Mouse (Mus musculus) forebrain, embryonic 16.5 days (tissue): ENCODE measurements around the gene Fcgr2b. TPM values are rescaled to one million over a fixed set of nuclear protein-coding genes. Genes with fewer than 3 reads are reported as not detected.

ENCODE experiments used
- ATAC-seq: fragments of 200-750 bp; cut with Nextera tagmentation; 2 replicates; pipeline ENCODE4 v1.8.0; 2017; ENCODE audit warnings: mild to moderate bottlenecking, moderate library complexity
- H3K27ac ChIP-seq: fragments of 300-500 bp; sonication (generic); 2 replicates; pipeline ENCODE4 v1.5.1; 2014; ENCODE audit warnings: low read length, control low read depth
- H3K27me3 ChIP-seq: fragments of 300-500 bp; sonication (generic); replicated peaks from 2 replicates; pipeline ENCODE4 v1.6.1; 2014; ENCODE audit warnings: low read length; ENCODE audit not compliant: control insufficient read depth, insufficient read depth
- H3K36me3 ChIP-seq: fragments of 300-500 bp; sonication (generic); 2 replicates; pipeline ENCODE4 v1.6.1; 2014; ENCODE audit not compliant: control insufficient read depth, insufficient read depth
- H3K4me1 ChIP-seq: fragments of 300-500 bp; sonication (generic); replicated peaks from 2 replicates; pipeline ENCODE4 v1.6.1; 2014; ENCODE audit warnings: low read length; ENCODE audit not compliant: control insufficient read depth, insufficient read depth
- H3K4me2 ChIP-seq: fragments of 300-500 bp; sonication (generic); 2 replicates; pipeline ENCODE4 v1.6.1; 2014; ENCODE audit warnings: mild to moderate bottlenecking, low read length, control low read depth
- H3K4me3 ChIP-seq: fragments of 300-500 bp; sonication (generic); replicated peaks from 2 replicates; pipeline ENCODE4 v1.5.1; 2014; ENCODE audit warnings: mild to moderate bottlenecking, low read length, control low read depth
- H3K9ac ChIP-seq: fragments of 300-500 bp; sonication (generic); replicated peaks from 2 replicates; pipeline ENCODE4 v1.6.1; 2014; ENCODE audit warnings: low read depth, low read length, control low read depth
- H3K9me3 ChIP-seq: fragments of 300-500 bp; sonication (generic); 2 replicates; pipeline ENCODE4 v1.6.1; 2016; ENCODE audit warnings: low read length; ENCODE audit not compliant: control insufficient read depth
- WGBS: fragments of 180-500 bp; shearing (Covaris S2); extraction: QIAGEN DNeasy Blood & Tissue Kit; methylation state at CpG from one replicate; pipeline ENCODE4 v1.1.7; 2014; 5-methylcytosine and 5-hydroxymethylcytosine counted together
- polyA plus RNA-seq: library from polyadenylated mRNA; unstranded; fragments of >200 nt; fragmentation: Nextera tagmentation; extraction: Ambion mirVana; gene quantifications from 2 replicates; pipeline ENCODE4 v1.2.1, GENCODE M21; 2015

The Fcgr2b gene
- polyA plus RNA-seq: 0.63 and 1.7 TPM in 2 replicates

DNA sequence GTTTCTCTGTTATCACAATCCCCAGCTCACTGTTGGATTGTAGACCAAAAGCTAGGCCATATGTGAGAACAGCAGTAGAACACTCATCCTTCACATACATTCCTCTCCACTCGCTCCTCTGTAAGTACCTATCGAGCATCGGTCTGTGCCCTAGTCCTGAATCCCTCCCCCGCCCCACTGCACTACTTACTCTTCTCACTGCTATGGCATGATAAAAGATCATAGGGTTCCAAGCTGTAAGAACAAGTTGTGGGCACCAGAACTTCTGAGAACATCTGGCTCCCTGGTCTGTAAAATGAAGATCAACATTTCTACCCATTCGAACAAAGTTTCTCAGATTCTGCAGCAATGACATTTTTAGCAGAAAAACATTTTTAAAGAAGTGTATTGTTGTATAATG is at the start of gene Fcgr2b:
Gene Fcgr2b (minus strand): TSS at position 101 of the 400 bp plus-strand sequence.
- H3K4me1 ChIP-seq: no peaks in the 10 kb centered on the region
- no peak within 1 kb of the TSS for H3K9ac ChIP-seq
- 95% methylated on average over 5 of the region's 5 CpGs for WGBS
- H3K27me3 ChIP-seq: no peaks in the 10 kb centered on the region
- no peak within 1 kb of the TSS for H3K4me2 ChIP-seq
- no peak within 1 kb of the TSS for H3K27ac ChIP-seq
- H3K4me3 ChIP-seq: no peak within 1 kb of the TSS
- no peak for ATAC-seq
- no peaks in the 10 kb centered on the region for H3K9me3 ChIP-seq
- no peaks in the 10 kb centered on the region for H3K36me3 ChIP-seq

DNA sequence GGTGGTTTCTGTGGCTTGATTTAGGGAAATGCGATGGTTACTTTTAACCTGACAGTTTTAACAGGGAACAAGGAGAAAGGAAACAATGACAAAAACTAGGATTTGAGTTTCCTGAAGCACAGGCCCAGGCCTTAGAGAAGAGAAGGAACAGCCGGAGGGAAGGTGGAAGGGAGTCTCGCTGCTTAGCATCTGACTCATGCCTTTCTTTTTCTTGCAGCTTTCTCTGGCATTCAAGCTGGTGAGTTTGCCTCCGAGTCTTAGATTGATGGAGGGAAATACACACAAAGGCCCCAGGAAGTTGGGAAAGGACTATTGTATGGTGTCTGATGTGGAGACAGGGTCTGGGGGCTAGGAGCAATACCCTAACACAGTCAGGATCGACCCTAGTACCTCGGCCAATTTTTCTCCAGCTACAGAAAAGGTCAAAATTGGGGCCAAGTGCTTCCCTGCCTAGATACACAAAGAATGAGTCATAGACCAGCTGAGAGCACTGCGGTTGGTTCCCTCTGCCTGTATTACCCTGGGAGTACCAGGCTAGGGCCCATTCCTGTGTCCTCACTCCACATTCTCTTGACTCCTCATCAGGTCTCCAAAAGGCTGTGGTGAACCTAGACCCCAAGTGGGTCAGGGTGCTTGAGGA is 43.1 kb upstream of the Fcgr2b start:
- no peaks in the 10 kb centered on the region for H3K36me3 ChIP-seq
- no peak overlapping the region for H3K4me2 ChIP-seq
- no peak overlapping the region for H3K9ac ChIP-seq
- no peaks in the 10 kb centered on the region for H3K27me3 ChIP-seq
- no peaks in the 10 kb centered on the region for H3K4me1 ChIP-seq
- no peak overlapping the region for H3K4me3 ChIP-seq
- H3K9me3 ChIP-seq: no peaks in the 10 kb centered on the region
- ATAC-seq: no peak
- no peak overlapping the region for H3K27ac ChIP-seq
- 84% methylated on average over 7 of the region's 7 CpGs for WGBS

- ATAC-seq: no peak
- 87% methylated on average over 2 of the region's 2 CpGs for WGBS
These were observed 42.4 kb upstream of the Fcgr2b start, which contains the start of gene Fcgr4 for GRCm38 (mm10) chr1:171018737-171019136. Fcgr4 (plus strand) TSS chr1:171018920.

GRCm38 (mm10) chr1:171017468-171018158 is 41.3 kb upstream of the Fcgr2b start:
- Histone ChIP-seq H3K4me3 (no peak overlapping the region), H3K9ac (no peak overlapping the region), H3K4me1 (no peaks in the 10 kb centered on the region), H3K9me3 (no peaks in the 10 kb centered on the region), H3K27ac (no peak overlapping the region), H3K4me2 (no peak overlapping the region), H3K36me3 (no peaks in the 10 kb centered on the region), H3K27me3 (no peaks in the 10 kb centered on the region)
- WGBS: 63% methylated on average over 6 of the region's 6 CpGs
- ATAC-seq: no peak

More at GRCm38 (mm10) chr1:171018737-171019136, 42.4 kb upstream of the Fcgr2b start, which contains the start of gene Fcgr4:
- no peak within 1 kb of the TSS for H3K4me2 ChIP-seq
- H3K36me3 ChIP-seq: no peaks in the 10 kb centered on the region
- no peaks in the 10 kb centered on the region for H3K9me3 ChIP-seq
- H3K27ac ChIP-seq: no peak within 1 kb of the TSS
- no peak within 1 kb of the TSS for H3K9ac ChIP-seq
- H3K27me3 ChIP-seq: no peaks in the 10 kb centered on the region
- no peak within 1 kb of the TSS for H3K4me3 ChIP-seq
- no peaks in the 10 kb centered on the region for H3K4me1 ChIP-seq

DNA sequence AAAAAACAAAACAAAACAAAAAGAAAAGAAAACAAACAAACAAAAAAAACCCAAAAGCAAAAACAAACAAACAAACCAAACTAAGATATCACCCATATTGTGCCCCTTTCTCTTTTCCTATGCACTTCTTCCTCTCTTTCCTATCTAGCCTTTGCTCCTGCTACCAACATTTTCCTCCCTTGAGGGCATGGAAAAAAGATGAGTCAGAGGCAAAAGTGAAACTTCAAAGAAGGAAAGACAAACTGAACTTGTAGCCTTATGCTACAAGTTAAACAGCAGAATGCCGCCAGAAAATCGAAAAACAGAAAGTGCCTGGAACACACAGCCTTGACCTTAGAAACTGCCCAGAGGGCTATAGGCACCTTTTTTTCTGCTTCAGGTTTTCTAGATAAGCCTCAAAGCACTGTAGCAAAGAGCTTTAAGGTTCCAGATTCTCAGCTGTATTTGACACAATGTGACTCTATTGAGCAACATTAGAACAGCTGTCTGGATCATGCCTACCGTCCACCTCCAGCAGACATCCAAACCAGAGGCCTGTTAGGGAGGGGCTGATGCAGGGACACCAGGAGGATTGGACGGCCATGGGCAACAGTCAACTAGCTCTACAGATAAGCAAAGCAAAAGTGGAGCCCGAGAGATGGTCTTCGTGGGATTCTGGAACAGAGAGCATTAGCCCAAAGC is 40.5 kb upstream of the Fcgr2b start:
- Histone ChIP-seq H3K9ac (no peak overlapping the region), H3K4me1 (no peaks in the 10 kb centered on the region), H3K4me2 (no peak overlapping the region), H3K27me3 (no peaks in the 10 kb centered on the region), H3K9me3 (no peaks in the 10 kb centered on the region), H3K4me3 (no peak overlapping the region), H3K36me3 (no peaks in the 10 kb centered on the region), H3K27ac (no peak overlapping the region)
- 89% methylated on average over 6 of the region's 6 CpGs for WGBS
- ATAC-seq: no peak

- no peak for ATAC-seq
- no peak overlapping the region for H3K4me2 ChIP-seq
- no peaks in the 10 kb centered on the region for H3K36me3 ChIP-seq
- no peak overlapping the region for H3K9ac ChIP-seq
- no peaks in the 10 kb centered on the region for H3K9me3 ChIP-seq
- H3K4me1 ChIP-seq: no peaks in the 10 kb centered on the region
- WGBS: 83% methylated on average over 4 of the region's 4 CpGs
- no peak overlapping the region for H3K27ac ChIP-seq
- H3K27me3 ChIP-seq: no peaks in the 10 kb centered on the region
- H3K4me3 ChIP-seq: no peak overlapping the region
These were observed 35.4 kb upstream of the Fcgr2b start for GRCm38 (mm10) chr1:171011733-171012132.

GRCm38 (mm10) chr1:171006905-171007304 is 30.6 kb upstream of the Fcgr2b start:
- H3K27me3 ChIP-seq: no peaks in the 10 kb centered on the region
- H3K4me2 ChIP-seq: no peak overlapping the region
- H3K27ac ChIP-seq: no peak overlapping the region
- no peak for ATAC-seq
- H3K9me3 ChIP-seq: no peaks in the 10 kb centered on the region
- no peaks in the 10 kb centered on the region for H3K36me3 ChIP-seq
- 87% methylated on average over 2 of the region's 2 CpGs for WGBS
- H3K4me3 ChIP-seq: no peak overlapping the region
- no peaks in the 10 kb centered on the region for H3K4me1 ChIP-seq
- no peak overlapping the region for H3K9ac ChIP-seq

DNA sequence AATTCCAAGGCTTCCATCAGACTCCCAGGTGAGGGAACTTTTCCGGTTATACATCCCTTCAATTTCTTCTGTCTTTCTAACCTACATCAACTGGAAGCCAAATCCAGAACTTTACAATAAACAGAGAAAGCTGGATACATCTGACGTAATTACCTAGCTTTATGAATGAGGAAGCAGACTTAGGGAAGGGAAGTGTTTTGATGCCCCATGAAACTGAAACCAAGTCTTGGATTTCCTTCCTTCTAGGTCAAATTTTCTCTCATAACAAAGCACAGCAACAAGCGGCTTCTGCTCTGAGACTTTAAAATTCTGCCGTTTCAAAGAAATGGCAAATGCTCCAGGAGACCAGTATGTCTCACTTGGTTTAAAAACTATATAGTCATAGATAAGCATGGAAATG is 30.0 kb upstream of the Fcgr2b start:
- ATAC-seq: no peak

GRCm38 (mm10) chr1:171005586-171005985 is 29.2 kb upstream of the Fcgr2b start:
- no peak for ATAC-seq
- H3K4me2 ChIP-seq: no peak overlapping the region
- H3K4me3 ChIP-seq: no peak overlapping the region
- H3K9ac ChIP-seq: no peak overlapping the region
- H3K4me1 ChIP-seq: no peaks in the 10 kb centered on the region
- H3K36me3 ChIP-seq: no peaks in the 10 kb centered on the region
- no peaks in the 10 kb centered on the region for H3K9me3 ChIP-seq
- no peaks in the 10 kb centered on the region for H3K27me3 ChIP-seq
- H3K27ac ChIP-seq: no peak overlapping the region

More for the DNA sequence above, 30.0 kb upstream of the Fcgr2b start:
- Histone ChIP-seq H3K27me3 (no peaks in the 10 kb centered on the region), H3K4me1 (no peaks in the 10 kb centered on the region), H3K9ac (no peak overlapping the region), H3K36me3 (no peaks in the 10 kb centered on the region), H3K27ac (no peak overlapping the region), H3K4me2 (no peak overlapping the region), H3K4me3 (no peak overlapping the region), H3K9me3 (no peaks in the 10 kb centered on the region)
- 93% methylated on average over 4 of the region's 4 CpGs for WGBS
